Mouse (Mus musculus): ENCODE data around the gene Stum. TPM values are rescaled to one million over a fixed set of nuclear protein-coding genes. Genes with fewer than 3 reads are reported as not detected.

Stum gene
- polyA plus RNA-seq, 1 experiment from 2014 or later = 6.4 TPM

DNA sequence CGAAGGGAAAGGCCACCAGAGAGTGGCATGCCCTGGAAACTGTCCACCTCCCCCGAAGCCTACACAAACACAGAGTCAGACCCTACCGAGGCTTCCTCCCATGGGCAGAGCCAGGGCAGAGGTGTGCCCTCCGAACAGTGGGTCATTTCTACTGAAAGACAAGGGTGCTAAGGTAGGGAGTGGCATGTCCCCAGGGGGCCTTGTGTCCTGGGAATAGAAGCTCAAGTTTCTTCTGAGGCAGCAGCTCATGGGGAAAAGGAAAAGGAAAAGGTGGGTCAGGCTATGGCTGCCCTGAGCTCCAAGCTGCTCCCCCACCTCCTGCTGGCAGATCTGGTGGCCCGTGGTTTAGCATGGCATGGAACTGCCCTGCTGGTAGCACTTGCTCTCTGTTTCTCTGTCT, 73.5 kb downstream of the Stum start:
- Histone ChIP-seq H3K4me1 (ENCODE audit: control insufficient read depth, insufficient read depth, low read length) (no peaks in the 10 kb centered on the region), H3K9ac (replicated peaks; ENCODE audit: low read length) (no peak overlapping the region), H3K9me3 (ENCODE audit: control insufficient read depth, low read length) (no peaks in the 10 kb centered on the region), H3K36me3 (ENCODE audit: control insufficient read depth, insufficient read depth, low read length) (no peaks in the 10 kb centered on the region), H3K27ac (replicated peaks; ENCODE audit: low read depth, low read length) (no peak overlapping the region), H3K27me3 (ENCODE audit: control insufficient read depth, insufficient read depth, low read length) (no peaks in the 10 kb centered on the region), H3K4me2 (ENCODE audit: low read length) (no peak overlapping the region), H3K4me3 (replicated peaks; ENCODE audit: low read depth, low read length) (no peak overlapping the region)
- no peak for DNase-seq
- ATAC-seq (ENCODE audit: low FRiP score, low TSS enrichment) = no peak
- 84% methylated on average over 5 of the region's 5 CpGs for WGBS

- H3K36me3 ChIP-seq (ENCODE audit: control insufficient read depth, insufficient read depth, low read length) = no peaks in the 10 kb centered on the region
- H3K9me3 ChIP-seq (ENCODE audit: control insufficient read depth, low read length) = no peaks in the 10 kb centered on the region
- no peak overlapping the region for H3K9ac ChIP-seq (replicated peaks; ENCODE audit: low read length)
- 72% methylated on average over 9 of the region's 9 CpGs for WGBS
- DNase-seq (no peak), ATAC-seq (ENCODE audit: low FRiP score, low TSS enrichment) (no peak)
- no peak overlapping the region for H3K4me2 ChIP-seq (ENCODE audit: low read length)
- H3K4me3 ChIP-seq (replicated peaks; ENCODE audit: low read depth, low read length) = no peak overlapping the region
- H3K27me3 ChIP-seq (ENCODE audit: control insufficient read depth, insufficient read depth, low read length) = no peaks in the 10 kb centered on the region
- no peak overlapping the region for H3K27ac ChIP-seq (replicated peaks; ENCODE audit: low read depth, low read length)
- no peaks in the 10 kb centered on the region for H3K4me1 ChIP-seq (ENCODE audit: control insufficient read depth, insufficient read depth, low read length)
Measured at GRCm38 (mm10) chr1:180408832-180409231, 74.5 kb downstream of the Stum start.

DNA sequence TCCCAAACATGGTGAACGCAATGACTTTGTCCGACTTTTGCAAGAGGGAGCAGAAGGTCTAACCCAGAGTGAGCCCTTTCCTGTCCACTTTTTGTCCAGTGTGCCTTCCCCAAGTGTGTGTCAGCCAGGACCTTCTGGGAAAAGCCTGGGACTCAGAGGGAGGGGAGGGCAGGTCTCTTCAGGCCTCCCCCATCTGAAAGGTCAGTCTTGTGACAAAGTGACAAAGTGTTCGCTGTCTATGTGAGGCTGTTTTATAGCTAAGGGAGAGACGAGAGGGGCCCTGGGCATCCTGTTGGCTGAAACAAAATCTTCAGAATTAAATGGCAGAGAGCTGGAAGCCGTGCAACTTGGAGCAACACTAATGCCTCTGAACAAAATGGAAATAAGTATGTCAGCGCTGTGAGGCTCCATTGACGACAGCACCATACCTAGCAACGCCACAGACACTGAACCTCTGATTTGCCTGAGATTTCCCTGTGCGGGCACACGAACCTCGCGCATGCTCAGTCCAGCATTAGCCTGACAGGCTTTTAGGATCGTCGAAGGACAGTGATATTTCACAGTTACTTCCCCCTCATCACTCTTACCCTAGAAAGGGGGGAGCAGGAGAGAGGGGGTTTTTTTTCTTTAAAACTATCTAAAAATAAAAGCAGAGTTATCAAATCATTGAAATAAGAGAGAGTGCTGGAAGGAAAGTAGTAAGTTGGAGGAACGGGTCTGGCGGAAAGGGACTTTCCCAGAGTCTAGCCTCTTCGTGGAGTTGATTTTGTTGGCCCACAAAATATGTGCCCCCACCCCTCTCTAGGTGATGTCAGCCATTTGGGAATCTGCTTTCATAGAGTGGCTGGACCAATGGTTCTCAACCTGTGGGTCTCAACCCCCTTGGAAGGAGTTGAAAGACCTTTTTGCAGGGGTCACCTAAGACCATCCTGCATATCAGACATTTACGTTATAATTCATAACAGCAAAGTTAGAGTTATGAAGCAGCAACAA, 75.3 kb downstream of the Stum start:
- Histone ChIP-seq H3K27me3 (ENCODE audit: control insufficient read depth, insufficient read depth, low read length) (no peaks in the 10 kb centered on the region), H3K4me3 (replicated peaks; ENCODE audit: low read depth, low read length) (no peak overlapping the region), H3K9me3 (ENCODE audit: control insufficient read depth, low read length) (no peaks in the 10 kb centered on the region), H3K4me1 (ENCODE audit: control insufficient read depth, insufficient read depth, low read length) (no peaks in the 10 kb centered on the region), H3K27ac (replicated peaks; ENCODE audit: low read depth, low read length) (no peak overlapping the region; the same call in 1 of the 2 replicates), H3K9ac (replicated peaks; ENCODE audit: low read length) (no peak overlapping the region), H3K4me2 (ENCODE audit: low read length) (no peak overlapping the region), H3K36me3 (ENCODE audit: control insufficient read depth, insufficient read depth, low read length) (no peaks in the 10 kb centered on the region)
- ATAC-seq (ENCODE audit: low FRiP score, low TSS enrichment) (no peak), DNase-seq (no peak)
- 79% methylated on average over 18 of the region's 18 CpGs for WGBS

DNA sequence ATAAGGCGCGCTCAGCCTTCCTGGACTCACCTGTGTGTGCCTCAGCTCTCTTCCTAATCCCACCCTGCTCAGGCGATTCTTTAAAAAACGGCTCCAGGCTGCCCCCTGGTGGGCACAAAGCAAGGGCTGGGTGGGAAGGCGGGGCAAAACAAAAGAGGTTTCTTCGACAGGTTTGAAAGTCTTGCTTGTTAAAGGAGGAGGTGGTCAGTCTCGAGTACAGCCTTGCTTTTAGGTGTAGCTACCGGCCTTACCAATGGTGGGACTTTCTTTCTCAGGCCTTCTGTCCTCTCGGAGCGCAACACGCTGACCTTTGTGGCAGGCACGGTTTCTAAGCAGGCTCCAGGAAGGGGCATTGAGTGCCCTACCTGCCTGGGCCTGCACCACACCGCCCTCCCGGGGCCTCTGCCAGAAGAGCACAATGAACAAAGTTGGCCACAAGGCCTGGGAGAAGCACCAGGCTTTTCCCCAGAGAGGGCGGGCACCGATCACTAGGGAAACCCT, 76.1 kb downstream of the Stum start:
- WGBS = 13% methylated on average over 16 of the region's 16 CpGs
- peak; percentile 90 for DNase-seq

DNA sequence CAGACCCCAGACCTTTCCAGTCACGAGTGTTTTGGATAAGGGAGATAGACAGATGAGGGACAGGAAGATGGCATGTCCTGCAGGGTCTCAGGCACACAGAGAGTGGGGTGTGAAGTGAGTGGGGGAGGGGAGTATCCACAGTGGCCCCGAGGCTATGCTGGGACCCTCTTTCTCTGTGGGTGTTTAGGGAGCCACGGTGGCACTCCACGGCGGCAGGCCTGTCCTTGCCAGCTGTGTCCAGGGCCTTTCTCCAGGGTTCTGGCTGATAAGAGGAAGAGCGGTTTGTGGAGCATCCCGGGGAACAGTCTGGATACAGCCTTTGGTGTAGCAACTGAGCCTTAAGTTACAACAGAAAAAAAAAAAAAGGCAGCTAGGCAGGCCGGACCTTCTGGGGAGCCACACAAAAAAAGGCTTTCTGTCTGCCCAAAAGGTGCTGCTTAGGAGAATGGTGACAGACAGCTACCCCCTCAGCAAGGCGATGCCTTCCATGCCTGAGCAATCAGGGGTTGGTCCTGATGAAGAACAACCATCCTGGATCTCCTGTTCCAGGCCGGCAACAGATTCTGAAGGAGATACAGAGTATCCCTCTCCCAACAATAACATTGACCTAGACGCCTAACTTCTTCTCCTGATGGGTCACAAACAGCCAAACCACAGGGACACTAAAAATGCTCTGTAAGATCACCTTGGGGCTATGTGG, 76.8 kb downstream of the Stum start:
- H3K9me3 ChIP-seq (ENCODE audit: control insufficient read depth, low read length) = no peaks in the 10 kb centered on the region
- H3K27me3 ChIP-seq (ENCODE audit: control insufficient read depth, insufficient read depth, low read length) = no peaks in the 10 kb centered on the region
- no peaks in the 10 kb centered on the region for H3K36me3 ChIP-seq (ENCODE audit: control insufficient read depth, insufficient read depth, low read length)
- no peak overlapping the region for H3K9ac ChIP-seq (replicated peaks; ENCODE audit: low read length)
- no peak overlapping the region for H3K4me2 ChIP-seq (ENCODE audit: low read length)
- H3K27ac ChIP-seq (replicated peaks; ENCODE audit: low read depth, low read length) = no peak overlapping the region
- H3K4me3 ChIP-seq (replicated peaks; ENCODE audit: low read depth, low read length) = no peak overlapping the region
- ATAC-seq (ENCODE audit: low FRiP score, low TSS enrichment) (no peak), DNase-seq (no peak)
- no peaks in the 10 kb centered on the region for H3K4me1 ChIP-seq (ENCODE audit: control insufficient read depth, insufficient read depth, low read length)
- 74% methylated on average over 11 of the region's 11 CpGs for WGBS

More for the DNA sequence above, 76.1 kb downstream of the Stum start:
- ATAC-seq (ENCODE audit: low FRiP score, low TSS enrichment) = peak; percentile 77
- H3K4me1 ChIP-seq (ENCODE audit: control insufficient read depth, insufficient read depth, low read length) = no peaks in the 10 kb centered on the region
- no peak overlapping the region for H3K4me3 ChIP-seq (replicated peaks; ENCODE audit: low read depth, low read length)
- H3K9me3 ChIP-seq (ENCODE audit: control insufficient read depth, low read length) = no peaks in the 10 kb centered on the region
- no peak overlapping the region for H3K9ac ChIP-seq (replicated peaks; ENCODE audit: low read length)
- H3K36me3 ChIP-seq (ENCODE audit: control insufficient read depth, insufficient read depth, low read length) = no peaks in the 10 kb centered on the region
- no peaks in the 10 kb centered on the region for H3K27me3 ChIP-seq (ENCODE audit: control insufficient read depth, insufficient read depth, low read length)
- H3K27ac ChIP-seq (replicated peaks; ENCODE audit: low read depth, low read length) = no peak overlapping the region
- H3K4me2 ChIP-seq (ENCODE audit: low read length) = peak overlapping the region; percentile 39

DNA sequence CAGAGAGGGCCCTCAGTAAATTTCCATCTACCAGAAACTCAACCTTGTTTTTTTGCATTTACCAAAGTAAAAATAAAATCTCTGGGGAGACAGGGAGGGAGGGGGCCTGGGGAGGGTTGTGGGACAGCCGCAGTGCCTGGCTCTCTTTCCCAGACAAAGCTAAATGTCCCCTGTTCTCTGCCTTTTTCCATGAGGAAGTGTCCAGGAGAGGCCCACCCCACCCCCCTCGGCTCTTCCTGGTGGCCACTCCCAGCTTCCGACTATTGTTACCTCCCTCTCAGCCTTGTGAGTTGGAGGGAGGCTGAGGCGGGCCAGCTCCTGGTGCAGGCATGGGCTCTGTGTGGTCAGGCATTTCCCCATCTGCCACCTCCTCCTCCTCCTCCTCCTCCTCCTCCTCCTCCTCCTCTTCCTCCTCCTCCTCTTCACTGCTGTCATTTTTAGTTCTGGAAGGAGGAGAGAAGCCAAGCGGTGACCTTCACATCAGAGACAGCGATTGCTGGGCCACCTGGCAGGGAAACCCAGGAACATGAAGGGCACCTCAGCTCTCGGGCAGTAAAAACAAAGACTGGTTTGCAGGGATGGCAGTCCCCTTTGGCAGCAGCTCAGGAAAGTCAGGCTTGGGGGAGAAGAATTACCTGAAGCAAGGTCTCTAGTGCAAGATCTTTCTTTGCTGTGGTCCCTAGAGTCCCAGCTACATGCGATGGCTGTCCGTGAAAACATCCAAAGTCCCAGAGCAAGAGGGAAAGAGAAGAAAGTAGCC, 77.5 kb downstream of the Stum start:
- WGBS = 83% methylated on average over 9 of the region's 9 CpGs
- H3K9ac ChIP-seq (replicated peaks; ENCODE audit: low read length) = no peak overlapping the region
- ATAC-seq (ENCODE audit: low FRiP score, low TSS enrichment) = no peak

DNA sequence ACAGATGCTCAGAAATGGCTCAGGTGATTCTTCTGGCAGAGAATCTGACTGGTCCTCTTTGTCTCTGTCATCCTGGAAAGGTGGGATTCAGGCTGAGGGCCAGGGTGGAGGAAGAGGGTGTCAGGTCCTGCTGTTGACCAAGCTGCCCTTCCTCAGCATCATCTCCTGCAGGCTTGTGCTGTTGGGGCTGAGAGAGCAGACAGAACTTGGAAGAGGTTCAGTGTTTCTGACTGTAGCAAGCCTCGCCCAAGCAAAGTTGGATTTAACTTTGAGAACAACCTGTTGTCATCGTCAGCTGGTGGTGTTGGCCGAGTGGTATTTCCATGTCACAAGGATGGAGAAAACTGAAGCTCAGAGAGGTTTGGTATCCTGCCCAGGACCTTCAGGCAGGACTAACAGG, 78.6 kb downstream of the Stum start:
- no peaks in the 10 kb centered on the region for H3K4me1 ChIP-seq (ENCODE audit: control insufficient read depth, insufficient read depth, low read length)
- H3K27ac ChIP-seq (replicated peaks; ENCODE audit: low read depth, low read length) = no peak overlapping the region
- no peak overlapping the region for H3K4me2 ChIP-seq (ENCODE audit: low read length)
- DNase-seq (no peak), ATAC-seq (ENCODE audit: low FRiP score, low TSS enrichment) (no peak)
- no peak overlapping the region for H3K9ac ChIP-seq (replicated peaks; ENCODE audit: low read length)
- no peak overlapping the region for H3K4me3 ChIP-seq (replicated peaks; ENCODE audit: low read depth, low read length)
- H3K36me3 ChIP-seq (ENCODE audit: control insufficient read depth, insufficient read depth, low read length) = no peaks in the 10 kb centered on the region
- H3K27me3 ChIP-seq (ENCODE audit: control insufficient read depth, insufficient read depth, low read length) = no peaks in the 10 kb centered on the region
- WGBS = 91% methylated on average over 3 of the region's 3 CpGs
- no peaks in the 10 kb centered on the region for H3K9me3 ChIP-seq (ENCODE audit: control insufficient read depth, low read length)

More for the DNA sequence above, 77.5 kb downstream of the Stum start:
- no peaks in the 10 kb centered on the region for H3K27me3 ChIP-seq (ENCODE audit: control insufficient read depth, insufficient read depth, low read length)
- no peak overlapping the region for H3K4me2 ChIP-seq (ENCODE audit: low read length)
- no peaks in the 10 kb centered on the region for H3K9me3 ChIP-seq (ENCODE audit: control insufficient read depth, low read length)
- DNase-seq = no peak
- no peaks in the 10 kb centered on the region for H3K36me3 ChIP-seq (ENCODE audit: control insufficient read depth, insufficient read depth, low read length)
- H3K4me1 ChIP-seq (ENCODE audit: control insufficient read depth, insufficient read depth, low read length) = no peaks in the 10 kb centered on the region
- no peak overlapping the region for H3K4me3 ChIP-seq (replicated peaks; ENCODE audit: low read depth, low read length)
- H3K27ac ChIP-seq (replicated peaks; ENCODE audit: low read depth, low read length) = no peak overlapping the region
